Mouse (Mus musculus) embryonic facial prominence, embryonic 14.5 days (tissue): Measurements from ENCODE around the gene Mbl1. TPM values are rescaled to one million over a fixed set of nuclear protein-coding genes. Genes with fewer than 3 reads are reported as not detected.

Source experiments
- ATAC-seq: fragments of 200-750 bp; cut with Nextera tagmentation; 2 replicates; pipeline ENCODE4 v1.8.0; 2017; ENCODE audit warnings: low read depth, moderate number of reproducible peaks, moderate TSS enrichment
- DNase-seq: peaks from one replicate; pipeline ENCODE4 v3.0.0-alpha.2; 2015; ENCODE audit warnings: low spot score
- H3K27ac ChIP-seq: fragments of 300-500 bp; sonication (generic); replicated peaks from 2 replicates; pipeline ENCODE4 v1.5.1; 2014; ENCODE audit warnings: low read depth, mild to moderate bottlenecking, low read length, moderate library complexity
- H3K27me3 ChIP-seq: fragments of 300-500 bp; sonication (generic); replicated peaks from 2 replicates; pipeline ENCODE4 v1.6.1; 2014; ENCODE audit warnings: low read length; ENCODE audit not compliant: control insufficient read depth, insufficient read depth
- H3K36me3 ChIP-seq: fragments of 300-500 bp; sonication (generic); 2 replicates; pipeline ENCODE4 v1.6.1; 2014; ENCODE audit warnings: low read length, mixed read lengths; ENCODE audit not compliant: control insufficient read depth, insufficient read depth
- H3K4me1 ChIP-seq: fragments of 300-500 bp; sonication (generic); 2 replicates; pipeline ENCODE4 v1.6.1; 2014; ENCODE audit warnings: antibody characterized with exemption, low read length; ENCODE audit not compliant: control insufficient read depth, insufficient read depth
- H3K4me2 ChIP-seq: fragments of 300-500 bp; sonication (generic); 2 replicates; pipeline ENCODE4 v1.6.1; 2014; ENCODE audit warnings: low read depth, mild to moderate bottlenecking, low read length, moderate library complexity, mixed read lengths
- H3K4me3 ChIP-seq: fragments of 300-500 bp; sonication (generic); 2 replicates; pipeline ENCODE4 v1.5.1; 2014; ENCODE audit warnings: low read depth, mild to moderate bottlenecking, low read length
- H3K9ac ChIP-seq: fragments of 300-500 bp; sonication (generic); 2 replicates; pipeline ENCODE4 v1.6.1; 2014; ENCODE audit warnings: low read depth, mild to moderate bottlenecking, low read length, moderate library complexity, mixed read lengths
- H3K9me3 ChIP-seq: fragments of 300-500 bp; sonication (generic); 2 replicates; pipeline ENCODE4 v1.6.1; 2016; ENCODE audit warnings: low read length; ENCODE audit not compliant: control insufficient read depth
- WGBS: fragments of 180-500 bp; shearing (Covaris S2); extraction: QIAGEN DNeasy Blood & Tissue Kit; methylation state at CpG from one replicate; pipeline ENCODE4 v1.1.7; 2014; 5-methylcytosine and 5-hydroxymethylcytosine counted together
- polyA plus RNA-seq: library from polyadenylated mRNA; unstranded; fragments of >200 nt; fragmentation: Nextera tagmentation; extraction: Ambion mirVana; gene quantifications from 2 replicates; pipeline ENCODE4 v1.2.1, GENCODE M21; 2014

Mbl1 gene
- polyA plus RNA-seq, 1 experiment from 2014 or later = not detected

GRCm38 (mm10) chr14:41167278-41167677, 16.0 kb downstream of the Mbl1 start:
- Histone ChIP-seq H3K4me3 (no peak overlapping the region), H3K9me3 (no peaks in the 10 kb centered on the region), H3K4me2 (no peak overlapping the region), H3K36me3 (no peaks in the 10 kb centered on the region), H3K4me1 (no peaks in the 10 kb centered on the region), H3K27me3 (no peaks in the 10 kb centered on the region), H3K27ac (no peak overlapping the region), H3K9ac (no peak overlapping the region)
- 60% methylated on average over 5 of the region's 5 CpGs for WGBS
- ATAC-seq (no peak), DNase-seq (no peak)

GRCm38 (mm10) chr14:41168567-41168966, 17.3 kb downstream of the Mbl1 start:
- H3K9ac ChIP-seq = no peak overlapping the region
- WGBS = 81% methylated on average over 1 of the region's 1 CpGs
- H3K4me3 ChIP-seq = no peak overlapping the region
- no peak overlapping the region for H3K27ac ChIP-seq
- H3K9me3 ChIP-seq = no peaks in the 10 kb centered on the region
- no peaks in the 10 kb centered on the region for H3K4me1 ChIP-seq
- no peaks in the 10 kb centered on the region for H3K36me3 ChIP-seq
- H3K4me2 ChIP-seq = no peak overlapping the region
- H3K27me3 ChIP-seq = no peaks in the 10 kb centered on the region
- DNase-seq (no peak), ATAC-seq (no peak)

GRCm38 (mm10) chr14:41170514-41170913, 19.3 kb downstream of the Mbl1 start:
- Histone ChIP-seq H3K27ac (no peak overlapping the region), H3K36me3 (no peaks in the 10 kb centered on the region), H3K4me1 (no peaks in the 10 kb centered on the region), H3K27me3 (no peaks in the 10 kb centered on the region), H3K9ac (no peak overlapping the region), H3K4me2 (no peak overlapping the region), H3K4me3 (no peak overlapping the region), H3K9me3 (no peaks in the 10 kb centered on the region)
- 83% methylated on average over 2 of the region's 2 CpGs for WGBS
- no peak for DNase-seq
- no peak for ATAC-seq

GRCm38 (mm10) chr14:41174802-41175201, 23.5 kb downstream of the Mbl1 start:
- H3K4me3 ChIP-seq = no peak overlapping the region
- H3K9ac ChIP-seq = no peak overlapping the region
- ATAC-seq (no peak), DNase-seq (no peak)
- no peaks in the 10 kb centered on the region for H3K4me1 ChIP-seq
- no peaks in the 10 kb centered on the region for H3K9me3 ChIP-seq
- no peaks in the 10 kb centered on the region for H3K36me3 ChIP-seq
- WGBS = 53% methylated on average over 1 of the region's 1 CpGs
- H3K27me3 ChIP-seq = no peaks in the 10 kb centered on the region
- H3K27ac ChIP-seq = no peak overlapping the region
- no peak overlapping the region for H3K4me2 ChIP-seq

- Histone ChIP-seq H3K9me3 (no peaks in the 10 kb centered on the region), H3K36me3 (no peaks in the 10 kb centered on the region), H3K4me2 (no peak within 1 kb of the TSS), H3K9ac (no peak within 1 kb of the TSS), H3K27ac (no peak within 1 kb of the TSS), H3K4me1 (no peaks in the 10 kb centered on the region), H3K4me3 (no peak within 1 kb of the TSS), H3K27me3 (no peaks in the 10 kb centered on the region)
- no peak for DNase-seq
- no peak for ATAC-seq
- WGBS = 77% methylated on average over 4 of the region's 4 CpGs
These were observed 34.0 kb downstream of the Mbl1 start, which contains the start of gene Sftpd for GRCm38 (mm10) chr14:41185059-41185821. Sftpd (minus strand) TSS chr14:41185149.

GRCm38 (mm10) chr14:41189496-41189895, 38.2 kb downstream of the Mbl1 start:
- Histone ChIP-seq H3K36me3 (no peaks in the 10 kb centered on the region), H3K9me3 (0 out of 2 replicates have a peak, but pooled peaks cover 4% of the 10 kb centered on the region), H3K27me3 (no peaks in the 10 kb centered on the region), H3K9ac (no peak overlapping the region), H3K4me1 (no peaks in the 10 kb centered on the region), H3K27ac (no peak overlapping the region), H3K4me3 (no peak overlapping the region), H3K4me2 (no peak overlapping the region)
- 85% methylated on average over 2 of the region's 2 CpGs for WGBS
- DNase-seq (no peak), ATAC-seq (no peak)

- 64% methylated on average over 6 of the region's 6 CpGs for WGBS
- Histone ChIP-seq H3K4me1 (no peaks in the 10 kb centered on the region), H3K4me3 (no peak overlapping the region), H3K9ac (no peak overlapping the region), H3K36me3 (no peaks in the 10 kb centered on the region), H3K9me3 (no peaks in the 10 kb centered on the region), H3K27ac (no peak overlapping the region), H3K4me2 (no peak overlapping the region), H3K27me3 (no peaks in the 10 kb centered on the region)
- DNase-seq (peak; percentile 9), ATAC-seq (no peak)
These were observed 46.9 kb downstream of the Mbl1 start for GRCm38 (mm10) chr14:41198037-41198730.
